ENCODE assay signal across 13 mouse cellular contexts in the genomic region with DNA sequence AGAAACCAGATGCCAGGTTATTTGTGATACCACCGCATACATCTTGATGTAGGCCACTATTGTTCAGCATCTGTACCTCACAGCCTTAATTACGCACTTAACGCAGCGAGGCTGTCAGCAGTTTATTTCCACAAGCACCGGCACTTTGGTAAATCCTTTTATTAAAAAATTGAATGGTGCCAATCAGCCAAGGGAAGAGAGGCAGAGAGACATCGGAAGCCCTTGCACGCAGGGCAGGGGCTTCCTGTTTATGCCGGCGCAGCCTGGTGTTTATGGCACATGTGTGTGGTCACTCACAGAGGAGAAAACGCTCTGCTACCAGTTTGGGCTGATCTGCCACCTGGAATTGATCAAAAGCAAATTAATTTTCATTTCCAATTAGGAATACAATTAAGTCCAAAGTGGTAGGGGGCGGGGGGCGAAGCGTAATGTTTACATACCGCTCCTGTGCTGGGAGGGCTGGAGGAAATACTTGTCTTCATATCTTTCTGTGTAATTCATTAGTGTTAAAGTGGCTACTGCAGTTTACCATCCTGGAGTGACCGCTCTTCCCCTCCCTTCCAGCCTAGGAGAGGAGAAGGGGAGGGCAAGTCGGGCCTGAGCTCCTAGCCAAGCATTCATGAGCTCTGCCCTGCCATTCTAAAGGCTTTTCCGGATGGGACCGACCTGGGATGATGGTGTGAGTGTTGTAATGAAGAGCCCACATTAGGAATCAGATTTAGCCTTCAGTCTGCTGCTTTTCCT.
DNase-seq lines count a peak whose midpoint lies in the region; ATAC-seq and TF ChIP-seq lines count a peak whose summit lies in the region.
"Had no signal": no experiment of that assay in that cellular context is flagged by ENCODE, and none has a peak within 500 bp of the region (broad histone marks: within the 10 kb centered on the region; RNA-seq: fewer than 3 reads in every experiment).

No protein-coding gene starts in this region.

- intact Hi-C loops in left cerebral cortex, postnatal 4 days (cut with DNase I): no loop called here

- peaks cover 64% of the 10 kb centered on the region for H3K27me3 ChIP-seq in forebrain, embryonic 10.5 days (ENCODE audit: poor library complexity, severe bottlenecking)
- H3K27me3 ChIP-seq in forebrain, postnatal 0 days (ENCODE audit: insufficient read depth, low read length): no peaks in the 10 kb centered on the region
- peaks cover 9% of the 10 kb centered on the region; the same call in 1 of the 2 replicates for H3K27me3 ChIP-seq in forebrain, embryonic 15.5 days
- no peaks in the 10 kb centered on the region for H3K27me3 ChIP-seq in midbrain, embryonic 11.5 days (ENCODE audit: control insufficient read depth, insufficient read depth, low read length)
- H3K27me3 ChIP-seq: heart, embryonic 13.5 days; lung, embryonic 15.5 days had no signal

- WGBS in forebrain, embryonic 10.5 days: 45% methylated on average over 18 of the region's 18 CpGs
- WGBS in forebrain, postnatal 0 days: 30% methylated on average over 18 of the region's 18 CpGs
- WGBS in forebrain, embryonic 15.5 days: 15% methylated on average over 18 of the region's 18 CpGs
- WGBS in midbrain, embryonic 11.5 days: 55% methylated on average over 18 of the region's 18 CpGs

- no peak for DNase-seq in forebrain, embryonic 10.5 days (ENCODE audit: extremely low spot score, low spot score)
- no peak for DNase-seq in forebrain, postnatal 0 days
- DNase-seq in MN1 (ENCODE audit: low spot score): peak; percentile 61
- no peak for DNase-seq in midbrain, embryonic 11.5 days (ENCODE audit: low spot score, missing footprints)
- no peak for DNase-seq in natural killer cell, adult 2 months (ENCODE audit: low spot score in 2 of 2)
- no peak for DNase-seq in left cerebral cortex, postnatal 4 days
- DNase-seq in gastrocnemius, postnatal 10 days: no peak
- DNase-seq: cerebellum, adult 11-12 months; kidney, postnatal 25 days; spleen, adult 18-20 months had no signal

- peak overlapping the region; percentile 68 for H3K27ac ChIP-seq in forebrain, embryonic 10.5 days
- H3K27ac ChIP-seq in forebrain, postnatal 0 days (ENCODE audit: low read depth, low read length): no peak overlapping the region
- H3K27ac ChIP-seq in forebrain, embryonic 15.5 days (replicated peaks): no peak overlapping the region
- H3K27ac ChIP-seq in midbrain, embryonic 11.5 days (ENCODE audit: low read depth, low read length): peak overlapping the region; percentile 22; the same call in 1 of the 2 replicates
- H3K27ac ChIP-seq: heart, embryonic 13.5 days; lung, embryonic 15.5 days had no signal

- peaks cover 76% of the 10 kb centered on the region for H3K4me1 ChIP-seq in forebrain, embryonic 10.5 days
- peaks cover 6% of the 10 kb centered on the region for H3K4me1 ChIP-seq in forebrain, postnatal 0 days (ENCODE audit: insufficient read depth)
- peaks cover 37% of the 10 kb centered on the region for H3K4me1 ChIP-seq in forebrain, embryonic 15.5 days
- H3K4me1 ChIP-seq in midbrain, embryonic 11.5 days (ENCODE audit: control insufficient read depth, insufficient read depth, low read length): peaks cover 34% of the 10 kb centered on the region

- H3K36me3 ChIP-seq in forebrain, embryonic 10.5 days (replicated peaks): no peaks in the 10 kb centered on the region
- no peaks in the 10 kb centered on the region for H3K36me3 ChIP-seq in forebrain, postnatal 0 days (ENCODE audit: insufficient read depth)
- H3K36me3 ChIP-seq in forebrain, embryonic 15.5 days: no peaks in the 10 kb centered on the region
- H3K36me3 ChIP-seq in midbrain, embryonic 11.5 days (ENCODE audit: control insufficient read depth, insufficient read depth, low read length): no peaks in the 10 kb centered on the region
- H3K36me3 ChIP-seq: heart, embryonic 13.5 days; lung, embryonic 15.5 days had no signal

- H3K4me2 ChIP-seq in forebrain, postnatal 0 days (ENCODE audit: low read depth): no peak overlapping the region
- peak overlapping the region; percentile 25; the same call in 1 of the 2 replicates for H3K4me2 ChIP-seq in forebrain, embryonic 15.5 days (replicated peaks)
- no peak overlapping the region for H3K4me2 ChIP-seq in midbrain, embryonic 11.5 days
- H3K4me2 ChIP-seq: heart, embryonic 13.5 days; lung, embryonic 15.5 days had no signal

- no peak overlapping the region for H3K4me3 ChIP-seq in forebrain, embryonic 10.5 days
- no peak overlapping the region for H3K4me3 ChIP-seq in forebrain, postnatal 0 days (ENCODE audit: low read depth, low read length)
- no peak overlapping the region for H3K4me3 ChIP-seq in forebrain, embryonic 15.5 days
- H3K4me3 ChIP-seq in midbrain, embryonic 11.5 days (ENCODE audit: low read depth, low read length): no peak overlapping the region
- H3K4me3 ChIP-seq: heart, embryonic 13.5 days; lung, embryonic 15.5 days had no signal

- no peak; the same call in 1 of the 2 replicates for ATAC-seq in forebrain, postnatal 0 days
- ATAC-seq in forebrain, embryonic 15.5 days (replicated peaks): 0 out of 2 replicates have a peak, but pooled peaks have one; percentile 38
- ATAC-seq in midbrain, embryonic 11.5 days (ENCODE audit: low FRiP score): no peak

- no peak for TF ChIP-seq CTCF in forebrain, postnatal 0 days (IDR thresholded peaks at IDR 0.05; ENCODE audit: low read depth)

- H3K9ac ChIP-seq in forebrain, postnatal 0 days: no peak overlapping the region
- H3K9ac ChIP-seq in forebrain, embryonic 15.5 days (replicated peaks): no peak overlapping the region
- no peak overlapping the region for H3K9ac ChIP-seq in midbrain, embryonic 11.5 days (ENCODE audit: low read length)
- H3K9ac ChIP-seq: heart, embryonic 13.5 days; lung, embryonic 15.5 days had no signal

- no peaks in the 10 kb centered on the region for H3K9me3 ChIP-seq in forebrain, embryonic 10.5 days
- no peaks in the 10 kb centered on the region for H3K9me3 ChIP-seq in forebrain, postnatal 0 days (ENCODE audit: low read length)
- no peaks in the 10 kb centered on the region for H3K9me3 ChIP-seq in forebrain, embryonic 15.5 days
- no peaks in the 10 kb centered on the region for H3K9me3 ChIP-seq in midbrain, embryonic 11.5 days (ENCODE audit: control insufficient read depth, low read length)
- H3K9me3 ChIP-seq: heart, embryonic 13.5 days; lung, embryonic 15.5 days had no signal

Comparison
In these comparisons a context has a peak if more than half of its experiments do, and no peak if none do; other contexts are left out.
1. H3K27ac ChIP-seq: peak in forebrain, embryonic 10.5 days (single experiment) and midbrain, embryonic 11.5 days (single experiment); none in forebrain, postnatal 0 days (single experiment) and forebrain, embryonic 15.5 days (single experiment).